Mouse (Mus musculus): ENCODE data around the gene Timeless. TPM values are rescaled to one million over a fixed set of nuclear protein-coding genes. Genes with fewer than 3 reads are reported as not detected.
A peak's percentile ranks its signal among the peaks of the same experiment; 100 is the strongest.

The Timeless gene
- total RNA-seq, 1 experiment, result 69.7 TPM

DNA sequence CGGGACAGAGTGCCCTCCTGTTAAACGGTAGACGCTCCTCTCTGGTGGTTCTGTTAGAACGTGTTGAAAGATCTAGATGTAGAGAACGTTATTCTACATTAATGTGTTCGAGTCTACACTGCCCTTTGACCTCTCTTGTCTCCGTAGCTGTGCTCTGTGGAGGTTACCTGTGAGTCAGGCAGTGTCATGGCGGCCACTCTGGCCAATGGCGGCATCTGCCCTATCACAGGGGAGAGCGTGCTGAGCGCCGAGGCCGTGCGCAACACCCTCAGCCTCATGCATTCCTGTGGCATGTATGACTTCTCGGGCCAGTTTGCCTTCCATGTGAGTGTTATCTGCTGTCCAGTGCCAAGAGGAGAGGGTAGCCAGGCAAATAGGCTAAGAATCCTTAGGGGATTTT, 26.9 kb upstream of the Timeless start:
- TF ChIP-seq ZC3H11A (IDR thresholded peaks at IDR 0.05; ENCODE audit: borderline replicate concordance, low read depth, low read length), result no peak
- no peak for TF ChIP-seq CHD2 (IDR thresholded peaks at IDR 0.05; ENCODE audit: low read depth, low read length)
- TF ChIP-seq MAFK (IDR thresholded peaks at IDR 0.05; ENCODE audit: insufficient read depth, low read depth, low read length), result no peak
- TF ChIP-seq HCFC1 (IDR thresholded peaks at IDR 0.05; ENCODE audit: borderline replicate concordance, insufficient read depth, low read length), result no peak
- no peak for TF ChIP-seq ZNF384 (IDR thresholded peaks at IDR 0.05; ENCODE audit: low read depth, low read length)
- in situ Hi-C loops (cut with MboI; ENCODE audit: low sequenced_read_pairs in 2 of 2, unreplicated experiment in 2 of 2), result no loop called here
- Histone ChIP-seq H3K27ac (ENCODE audit: insufficient read depth, low read depth, low read length, poor library complexity, severe bottlenecking) (peak overlapping the region; percentile 42; the same call in 1 of the 2 replicates), H3K36me3 (ENCODE audit: control insufficient read depth, insufficient read depth, low read length, poor library complexity, severe bottlenecking) (peaks cover 15% of the 10 kb centered on the region), H3K4me1 (ENCODE audit: control insufficient read depth in 2 of 2, insufficient read depth in 2 of 2, low read length in 2 of 2, poor library complexity in 1 of 2) (peaks cover 10 to 14% of the 10 kb centered on the region in 2 experiments; a peak in 3 of 4 replicates), H3K4me3 (ENCODE audit: insufficient read depth in 1 of 2, low read depth in 1 of 2, low read length in 2 of 2, poor library complexity in 1 of 2, severe bottlenecking in 1 of 2) (peak overlapping the region; percentile 22 to 43), H3K9me3 (ENCODE audit: control insufficient read depth, insufficient read depth, low read depth, low read length) (no peaks in the 10 kb centered on the region), H3K9ac (ENCODE audit: insufficient read depth, low read depth, low read length, poor library complexity, severe bottlenecking) (peak overlapping the region; percentile 48)
- no peak for DNase-seq (ENCODE audit: low read depth, low spot score)

DNA sequence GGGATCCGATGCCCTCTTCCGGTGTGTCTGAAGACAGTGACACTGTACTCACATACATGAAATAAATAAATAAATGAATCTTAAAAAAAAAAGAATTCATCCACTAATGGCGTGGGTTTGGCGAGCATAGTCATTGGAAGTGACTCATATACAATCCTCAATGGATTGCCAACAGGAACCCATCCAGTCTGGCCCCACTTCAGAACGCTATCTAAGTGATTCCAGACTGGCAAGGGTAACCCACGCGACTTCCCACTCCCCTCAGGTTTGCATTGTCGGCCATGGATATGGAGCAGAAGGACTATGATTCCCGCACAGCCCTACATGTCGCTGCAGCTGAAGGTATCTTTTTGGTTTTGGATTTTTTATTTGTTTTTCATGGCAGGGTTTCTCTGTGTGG, 23.5 kb upstream of the Timeless start:
- Histone ChIP-seq H3K27ac (ENCODE audit: insufficient read depth, low read depth, low read length, poor library complexity, severe bottlenecking) (no peak overlapping the region), H3K9ac (ENCODE audit: insufficient read depth, low read depth, low read length, poor library complexity, severe bottlenecking) (no peak overlapping the region), H3K4me3 (ENCODE audit: insufficient read depth in 1 of 2, low read depth in 1 of 2, low read length in 2 of 2, poor library complexity in 1 of 2, severe bottlenecking in 1 of 2) (no peak overlapping the region), H3K9me3 (ENCODE audit: control insufficient read depth, insufficient read depth, low read depth, low read length) (no peaks in the 10 kb centered on the region), H3K36me3 (ENCODE audit: control insufficient read depth, insufficient read depth, low read length, poor library complexity, severe bottlenecking) (peaks cover 16% of the 10 kb centered on the region), H3K4me1 (ENCODE audit: control insufficient read depth in 2 of 2, insufficient read depth in 2 of 2, low read length in 2 of 2, poor library complexity in 1 of 2) (peaks cover 11 to 14% of the 10 kb centered on the region in 2 experiments; a peak in 3 of 4 replicates)
- in situ Hi-C loops (cut with MboI; ENCODE audit: low sequenced_read_pairs in 2 of 2, unreplicated experiment in 2 of 2), result no loop called here
- TF ChIP-seq CHD2 (IDR thresholded peaks at IDR 0.05; ENCODE audit: low read depth, low read length) (no peak), HCFC1 (IDR thresholded peaks at IDR 0.05; ENCODE audit: borderline replicate concordance, insufficient read depth, low read length) (no peak), ZC3H11A (IDR thresholded peaks at IDR 0.05; ENCODE audit: borderline replicate concordance, low read depth, low read length) (no peak), MAFK (IDR thresholded peaks at IDR 0.05; ENCODE audit: insufficient read depth, low read depth, low read length) (no peak)
- DNase-seq (ENCODE audit: low read depth, low spot score), result no peak

DNA sequence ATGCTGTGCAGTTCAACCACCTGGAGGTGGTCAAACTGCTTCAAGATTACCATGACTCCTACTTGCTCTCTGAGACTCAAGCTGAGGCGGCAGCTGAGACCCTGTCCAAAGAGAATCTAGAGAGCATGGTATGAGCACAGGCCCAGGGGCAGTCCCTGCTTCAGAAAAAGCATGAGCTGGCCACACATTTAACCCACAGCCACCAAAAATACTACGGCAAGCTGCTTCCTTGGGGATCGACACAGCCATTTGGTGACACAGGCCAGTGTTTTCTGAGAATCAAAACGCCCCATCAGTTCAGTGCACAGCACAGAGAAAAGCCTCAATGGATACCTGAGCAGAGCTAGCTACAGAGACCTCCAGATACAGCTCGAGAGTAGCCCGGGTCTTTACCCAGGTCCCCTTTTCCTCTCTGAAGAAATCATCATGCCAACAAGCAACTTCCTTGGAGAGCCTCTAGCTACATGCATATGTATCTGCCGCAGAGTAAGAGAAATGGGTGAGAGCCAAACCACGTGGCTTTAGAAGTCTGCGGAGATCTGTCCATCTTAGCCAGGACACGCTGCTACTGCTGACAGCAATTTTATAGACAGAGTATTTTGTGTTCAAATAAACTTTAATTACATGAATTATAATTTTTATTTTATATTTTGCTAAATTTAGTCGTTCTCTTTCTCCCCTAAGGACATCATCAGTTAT, 22.4 kb upstream of the Timeless start:
- no peak overlapping the region for H3K4me3 ChIP-seq (ENCODE audit: insufficient read depth in 1 of 2, low read depth in 1 of 2, low read length in 2 of 2, poor library complexity in 1 of 2, severe bottlenecking in 1 of 2)
- no peak for DNase-seq (ENCODE audit: low read depth, low spot score)
- H3K9ac ChIP-seq (ENCODE audit: insufficient read depth, low read depth, low read length, poor library complexity, severe bottlenecking), result no peak overlapping the region
- no peak overlapping the region for H3K27ac ChIP-seq (ENCODE audit: insufficient read depth, low read depth, low read length, poor library complexity, severe bottlenecking)
- no peak for TF ChIP-seq MAFK (IDR thresholded peaks at IDR 0.05; ENCODE audit: insufficient read depth, low read depth, low read length)
- TF ChIP-seq ZNF384 (IDR thresholded peaks at IDR 0.05; ENCODE audit: low read depth, low read length), result no peak
- no peak for TF ChIP-seq HCFC1 (IDR thresholded peaks at IDR 0.05; ENCODE audit: borderline replicate concordance, insufficient read depth, low read length)
- no peak for TF ChIP-seq CHD2 (IDR thresholded peaks at IDR 0.05; ENCODE audit: low read depth, low read length)
- TF ChIP-seq ZC3H11A (IDR thresholded peaks at IDR 0.05; ENCODE audit: borderline replicate concordance, low read depth, low read length), result no peak
- H3K36me3 ChIP-seq (ENCODE audit: control insufficient read depth, insufficient read depth, low read length, poor library complexity, severe bottlenecking), result peaks cover 16% of the 10 kb centered on the region
- H3K9me3 ChIP-seq (ENCODE audit: control insufficient read depth, insufficient read depth, low read depth, low read length), result no peaks in the 10 kb centered on the region
- in situ Hi-C loops (cut with MboI; ENCODE audit: low sequenced_read_pairs in 2 of 2, unreplicated experiment in 2 of 2), result no loop called here
- peaks cover 3 to 9% of the 10 kb centered on the region in 2 experiments; a peak in 3 of 4 replicates for H3K4me1 ChIP-seq (ENCODE audit: control insufficient read depth in 2 of 2, insufficient read depth in 2 of 2, low read length in 2 of 2, poor library complexity in 1 of 2)

DNA sequence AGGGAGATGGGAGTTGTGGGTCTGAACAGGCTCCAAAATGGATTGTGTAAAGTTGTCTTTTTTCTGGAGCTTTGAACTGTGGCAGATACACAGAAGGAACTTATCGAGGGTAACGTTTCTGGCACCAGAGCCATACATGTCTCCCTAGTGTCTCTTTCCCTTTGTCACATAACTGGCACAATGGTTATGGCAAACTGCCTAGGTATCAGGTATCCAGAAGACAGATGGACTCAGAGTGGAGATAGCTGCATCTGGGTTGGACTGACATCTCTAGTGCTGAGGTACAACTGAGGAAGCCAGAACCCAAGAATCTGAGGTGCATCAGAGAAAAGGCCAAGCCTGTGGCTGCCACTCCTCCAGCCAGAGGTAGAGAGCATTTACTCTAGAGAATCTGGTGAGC, 21.7 kb upstream of the Timeless start:
- TF ChIP-seq CHD2 (IDR thresholded peaks at IDR 0.05; ENCODE audit: low read depth, low read length), result no peak
- no peak for TF ChIP-seq HCFC1 (IDR thresholded peaks at IDR 0.05; ENCODE audit: borderline replicate concordance, insufficient read depth, low read length)
- TF ChIP-seq MAFK (IDR thresholded peaks at IDR 0.05; ENCODE audit: insufficient read depth, low read depth, low read length), result no peak
- no peak for TF ChIP-seq ZC3H11A (IDR thresholded peaks at IDR 0.05; ENCODE audit: borderline replicate concordance, low read depth, low read length)
- TF ChIP-seq ZNF384 (IDR thresholded peaks at IDR 0.05; ENCODE audit: low read depth, low read length), result no peak
- DNase-seq (ENCODE audit: low read depth, low spot score), result no peak
- H3K9me3 ChIP-seq (ENCODE audit: control insufficient read depth, insufficient read depth, low read depth, low read length), result no peaks in the 10 kb centered on the region
- no peak overlapping the region for H3K4me3 ChIP-seq (ENCODE audit: insufficient read depth in 1 of 2, low read depth in 1 of 2, low read length in 2 of 2, poor library complexity in 1 of 2, severe bottlenecking in 1 of 2)
- H3K36me3 ChIP-seq (ENCODE audit: control insufficient read depth, insufficient read depth, low read length, poor library complexity, severe bottlenecking), result peaks cover 16% of the 10 kb centered on the region
- in situ Hi-C loops (cut with MboI; ENCODE audit: low sequenced_read_pairs in 2 of 2, unreplicated experiment in 2 of 2), result no loop called here
- H3K9ac ChIP-seq (ENCODE audit: insufficient read depth, low read depth, low read length, poor library complexity, severe bottlenecking), result peak overlapping the region; percentile 78; the same call in 1 of the 2 replicates
- no peak overlapping the region for H3K27ac ChIP-seq (ENCODE audit: insufficient read depth, low read depth, low read length, poor library complexity, severe bottlenecking)
- peaks cover 2 to 5% of the 10 kb centered on the region in 2 experiments; a peak in 1 of 4 replicates for H3K4me1 ChIP-seq (ENCODE audit: control insufficient read depth in 2 of 2, insufficient read depth in 2 of 2, low read length in 2 of 2, poor library complexity in 1 of 2)
